Mouse (Mus musculus) hindbrain, embryonic 12.5 days (tissue): ENCODE measurements around the gene Mefv. TPM values are rescaled to one million over a fixed set of nuclear protein-coding genes. Genes with fewer than 3 reads are reported as not detected.

ENCODE experiments used
- ATAC-seq: fragments of 200-750 bp; cut with Nextera tagmentation; 2 replicates; pipeline ENCODE4 v1.8.0; 2017; ENCODE audit warnings: moderate TSS enrichment; ENCODE audit not compliant: low FRiP score
- H3K27ac ChIP-seq: fragments of 300-500 bp; sonication (generic); 2 replicates; pipeline ENCODE4 v1.5.1; 2016; ENCODE audit warnings: mild to moderate bottlenecking
- H3K27me3 ChIP-seq: fragments of 300-500 bp; sonication (generic); 2 replicates; pipeline ENCODE4 v1.6.1; 2016; ENCODE audit warnings: mild to moderate bottlenecking
- H3K36me3 ChIP-seq: fragments of 300-500 bp; sonication (generic); 2 replicates; pipeline ENCODE4 v1.6.1; 2016; ENCODE audit warnings: mild to moderate bottlenecking
- H3K4me1 ChIP-seq: fragments of 300-500 bp; sonication (generic); 2 replicates; pipeline ENCODE4 v1.6.1; 2016
- H3K4me2 ChIP-seq: fragments of 300-500 bp; sonication (generic); replicated peaks from 2 replicates; pipeline ENCODE4 v1.6.1; 2016; ENCODE audit warnings: mild to moderate bottlenecking
- H3K4me3 ChIP-seq: fragments of 300-500 bp; sonication (generic); 2 replicates; pipeline ENCODE4 v1.5.1; 2016; ENCODE audit warnings: mild to moderate bottlenecking
- H3K9ac ChIP-seq: fragments of 300-500 bp; sonication (generic); 2 replicates; pipeline ENCODE4 v1.6.1; 2016; ENCODE audit warnings: mild to moderate bottlenecking, moderate library complexity
- H3K9me3 ChIP-seq: fragments of 300-500 bp; sonication (generic); replicated peaks from 2 replicates; pipeline ENCODE4 v1.6.1; 2016; ENCODE audit warnings: mild to moderate bottlenecking
- WGBS: fragments of 180-500 bp; shearing (Covaris S2); methylation state at CpG from one replicate; pipeline ENCODE4 v1.1.7; 2016; 5-methylcytosine and 5-hydroxymethylcytosine counted together
- polyA plus RNA-seq: library from polyadenylated mRNA; unstranded; fragments of >200 nt; fragmentation: Nextera tagmentation; extraction: Ambion mirVana; gene quantifications from 2 replicates; pipeline ENCODE4 v1.2.1, GENCODE M21; 2016

The Mefv gene
- polyA plus RNA-seq = not detected in 2 replicates

DNA sequence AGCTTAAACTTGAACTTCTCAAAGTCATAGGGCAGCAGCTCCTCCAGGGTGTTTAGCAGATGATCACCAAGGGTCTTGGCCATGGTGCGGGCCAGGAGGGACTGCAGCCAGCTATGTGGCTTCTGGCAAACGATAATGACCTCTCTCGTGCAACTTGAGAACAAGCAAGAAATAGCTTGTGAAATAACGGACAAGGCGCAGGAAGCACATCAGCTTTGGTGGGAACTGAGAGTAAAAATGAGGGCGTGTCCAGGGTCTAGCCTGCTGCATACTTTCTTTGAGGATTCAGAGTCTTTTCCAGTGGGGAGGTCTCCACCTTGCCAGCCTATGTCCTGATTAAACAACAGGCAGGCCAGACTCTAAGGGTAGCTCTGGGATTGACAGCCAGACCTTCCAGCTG is at the start of gene Mefv:
Mefv (minus strand) TSS at position 118 of the 400 bp plus-strand sequence.
- ATAC-seq = no peak
- Histone ChIP-seq H3K9ac (no peak within 1 kb of the TSS), H3K4me3 (no peak within 1 kb of the TSS), H3K27ac (no peak within 1 kb of the TSS), H3K27me3 (no peaks in the 10 kb centered on the region), H3K4me2 (no peak within 1 kb of the TSS), H3K4me1 (no peaks in the 10 kb centered on the region), H3K9me3 (no peaks in the 10 kb centered on the region), H3K36me3 (no peaks in the 10 kb centered on the region)
- 89% methylated on average over 6 of the region's 6 CpGs for WGBS

DNA sequence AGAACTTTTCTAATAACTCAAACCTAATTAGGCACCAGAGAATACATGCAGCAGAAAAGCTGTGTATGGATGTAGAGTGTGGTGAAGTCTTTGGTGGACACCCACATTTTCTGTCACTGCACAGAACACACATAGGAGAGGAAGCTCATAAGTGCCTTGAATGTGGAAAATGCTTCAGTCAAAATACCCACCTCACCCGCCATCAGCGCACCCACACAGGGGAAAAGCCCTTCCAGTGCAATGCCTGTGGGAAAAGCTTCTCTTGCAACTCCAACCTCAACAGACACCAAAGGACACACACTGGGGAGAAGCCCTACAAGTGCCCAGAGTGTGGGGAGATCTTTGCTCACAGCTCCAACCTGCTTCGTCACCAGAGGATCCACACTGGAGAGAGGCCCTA is 31.1 kb upstream of the Mefv start:
- no peak overlapping the region for H3K9ac ChIP-seq
- no peak overlapping the region for H3K4me2 ChIP-seq
- peaks cover 68% of the 10 kb centered on the region for H3K36me3 ChIP-seq
- ATAC-seq = no peak
- no peaks in the 10 kb centered on the region for H3K27me3 ChIP-seq
- peaks cover 16% of the 10 kb centered on the region for H3K4me1 ChIP-seq
- H3K9me3 ChIP-seq = peaks cover 23% of the 10 kb centered on the region
- 100% methylated on average over 3 of the region's 3 CpGs for WGBS
- no peak overlapping the region for H3K4me3 ChIP-seq
- H3K27ac ChIP-seq = no peak overlapping the region

DNA sequence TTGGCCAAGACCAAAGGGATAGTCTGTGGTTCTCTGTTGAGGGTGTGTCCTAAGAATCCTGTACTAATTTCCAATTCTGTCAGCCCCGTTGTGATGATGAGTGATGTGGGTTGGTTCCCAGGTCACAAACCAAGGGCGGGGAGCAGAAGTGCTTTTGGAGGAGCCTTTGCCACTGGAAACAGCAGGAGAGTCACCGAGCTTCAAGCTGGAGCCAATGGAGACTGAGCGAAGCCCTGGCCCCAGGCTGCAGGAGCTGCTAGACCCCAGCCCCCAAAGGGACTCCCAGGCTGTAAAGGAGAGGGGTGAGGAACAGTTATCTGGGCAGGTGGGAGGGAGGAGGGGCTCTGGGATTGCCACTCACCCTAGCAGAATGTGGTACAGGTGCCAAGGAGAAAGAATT is 27.8 kb upstream of the Mefv start:
- peak overlapping the region; percentile 87 for H3K9ac ChIP-seq
- H3K4me3 ChIP-seq = peak overlapping the region; percentile 85
- H3K4me1 ChIP-seq = peaks cover 16% of the 10 kb centered on the region
- H3K36me3 ChIP-seq = peaks cover 46% of the 10 kb centered on the region
- 89% methylated on average over 4 of the region's 4 CpGs for WGBS
- no peak for ATAC-seq
- no peak overlapping the region for H3K27ac ChIP-seq
- H3K9me3 ChIP-seq = peaks cover 23% of the 10 kb centered on the region
- peak overlapping the region; percentile 79 for H3K4me2 ChIP-seq
- no peaks in the 10 kb centered on the region for H3K27me3 ChIP-seq

DNA sequence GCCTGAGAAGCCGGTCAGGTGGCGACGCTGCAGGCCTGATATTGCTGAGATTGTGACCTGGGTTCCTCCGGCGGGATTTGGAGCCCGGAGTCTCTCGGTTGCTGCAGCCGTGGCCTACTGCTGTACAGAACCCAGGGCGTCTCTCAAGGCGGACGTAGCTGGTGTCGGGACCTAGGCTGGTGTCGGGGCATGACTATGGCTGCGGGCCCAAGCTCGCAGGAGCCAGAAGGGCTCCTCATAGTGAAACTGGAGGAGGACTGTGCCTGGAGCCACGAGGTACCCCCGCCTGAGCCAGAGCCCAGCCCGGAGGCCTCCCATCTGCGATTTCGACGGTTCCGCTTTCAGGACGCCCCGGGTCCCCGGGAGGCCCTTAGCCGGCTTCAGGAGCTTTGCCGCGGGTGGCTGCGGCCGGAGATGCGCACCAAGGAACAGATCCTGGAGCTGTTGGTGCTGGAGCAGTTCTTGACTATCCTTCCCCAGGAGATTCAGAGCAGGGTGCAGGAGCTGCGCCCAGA is 26.3 kb upstream of the Mefv start:
- Histone ChIP-seq H3K4me3 (peak overlapping the region; percentile 85), H3K4me2 (peak overlapping the region; percentile 79), H3K27ac (peak overlapping the region; percentile 82), H3K36me3 (peaks cover 33% of the 10 kb centered on the region), H3K9me3 (peaks cover 14% of the 10 kb centered on the region), H3K27me3 (no peaks in the 10 kb centered on the region), H3K9ac (peak overlapping the region; percentile 87), H3K4me1 (peaks cover 16% of the 10 kb centered on the region)
- WGBS = under 1% methylated on average over 32 of the region's 32 CpGs
- ATAC-seq = peak; percentile 69

DNA sequence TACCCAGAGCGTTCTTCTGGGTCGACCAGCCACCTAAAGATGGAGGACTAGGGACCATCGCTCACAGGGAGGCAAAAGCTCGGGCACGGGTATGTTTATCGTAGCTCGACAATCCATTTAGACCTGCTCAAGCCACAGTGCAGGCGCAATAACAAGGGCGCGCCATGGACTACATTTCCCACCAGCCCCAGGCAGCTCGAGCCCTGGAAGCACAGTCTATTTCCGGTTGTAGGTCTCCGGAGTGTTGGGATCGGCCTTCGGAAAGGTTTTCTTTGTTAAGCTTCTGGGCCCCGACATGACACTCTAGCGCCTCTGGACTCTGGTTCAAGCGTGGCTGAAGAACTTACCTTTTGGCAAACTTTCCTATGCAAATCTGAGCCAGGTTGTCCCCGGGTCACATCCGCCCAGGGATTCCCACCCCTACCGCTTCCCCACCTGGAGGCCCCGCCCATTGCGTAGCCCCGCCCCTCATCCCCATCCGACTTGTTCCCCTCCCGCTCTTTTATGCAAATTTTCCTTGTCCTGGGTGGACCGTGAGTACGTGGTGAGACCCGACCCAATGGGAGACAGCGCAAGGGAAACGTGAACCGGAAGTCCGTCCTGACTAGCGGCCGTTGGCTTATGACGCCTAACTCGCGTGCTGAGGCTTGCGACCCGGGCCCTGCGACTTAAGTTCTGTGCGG is 25.7 kb upstream of the Mefv start, which contains the start of gene Zfp263:
Zfp263 (plus strand) TSS at position 591 of the 683 bp plus-strand sequence.
- peaks cover 16% of the 10 kb centered on the region for H3K4me1 ChIP-seq
- H3K36me3 ChIP-seq = peaks cover 27% of the 10 kb centered on the region
- H3K9ac ChIP-seq = peak within 1 kb of the TSS; percentile 87
- H3K27me3 ChIP-seq = no peaks in the 10 kb centered on the region
- under 1% methylated on average over 42 of the region's 42 CpGs for WGBS
- ATAC-seq = peak; percentile 98
- H3K9me3 ChIP-seq = peaks cover 8% of the 10 kb centered on the region
- peak within 1 kb of the TSS; percentile 85 for H3K4me3 ChIP-seq
- peak within 1 kb of the TSS; percentile 82 for H3K27ac ChIP-seq
- H3K4me2 ChIP-seq = peak within 1 kb of the TSS; percentile 79

DNA sequence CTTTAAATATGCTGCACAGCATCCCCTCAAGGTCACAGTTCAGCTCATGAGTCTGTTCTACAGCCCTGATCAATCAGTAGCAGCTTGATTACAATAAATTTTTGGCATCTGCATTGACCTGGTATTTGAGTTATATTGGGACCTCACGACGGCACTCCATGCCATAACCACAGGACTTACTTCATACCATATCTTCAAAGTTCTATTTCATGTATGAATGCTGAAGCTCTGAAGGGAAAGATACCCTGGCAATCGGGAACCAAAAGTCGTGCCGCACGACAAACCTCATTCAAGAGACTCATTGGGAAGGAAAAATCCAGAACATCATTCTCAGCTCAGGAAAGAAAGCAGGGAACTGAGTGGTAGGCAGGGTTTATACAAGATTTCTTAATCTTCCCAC is 24.6 kb upstream of the Mefv start:
- no peak overlapping the region for H3K27ac ChIP-seq
- H3K4me1 ChIP-seq = peaks cover 16% of the 10 kb centered on the region
- H3K4me3 ChIP-seq = no peak overlapping the region
- no peak for ATAC-seq
- H3K36me3 ChIP-seq = peaks cover 17% of the 10 kb centered on the region
- WGBS = 92% methylated on average over 6 of the region's 6 CpGs
- H3K27me3 ChIP-seq = no peaks in the 10 kb centered on the region
- H3K4me2 ChIP-seq = 0 out of 2 replicates have a peak overlapping the region, but pooled peaks have one; percentile 79
- no peak overlapping the region for H3K9ac ChIP-seq
- H3K9me3 ChIP-seq = no peaks in the 10 kb centered on the region

DNA sequence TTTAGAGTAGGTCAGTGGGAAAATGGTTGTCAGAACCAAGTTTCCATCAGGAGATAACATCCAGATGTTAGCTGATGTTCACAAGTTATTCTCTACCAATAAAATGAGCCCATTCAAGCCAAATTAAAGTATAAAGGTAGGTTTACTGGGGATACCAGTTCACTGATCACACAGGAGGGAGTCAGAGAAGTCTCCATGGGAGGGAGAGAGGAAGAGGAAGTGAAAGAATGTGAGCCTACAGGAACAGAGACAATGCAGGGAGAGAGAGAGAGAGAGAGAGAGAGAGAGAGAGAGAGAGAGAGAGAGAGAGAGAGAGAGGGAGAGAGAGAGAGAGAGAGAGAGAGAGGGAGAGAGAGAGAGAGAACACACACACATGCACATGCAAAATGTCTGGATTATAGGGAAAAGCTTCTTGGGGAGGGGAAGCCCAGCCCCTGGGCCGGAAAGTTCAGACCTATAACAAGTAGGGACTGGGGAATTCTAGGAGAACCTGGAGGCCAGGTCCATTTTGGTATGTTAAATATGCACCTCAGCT is 15.4 kb upstream of the Mefv start:
- no peak overlapping the region for H3K9ac ChIP-seq
- 87% methylated on average over 1 of the region's 1 CpGs for WGBS

DNA sequence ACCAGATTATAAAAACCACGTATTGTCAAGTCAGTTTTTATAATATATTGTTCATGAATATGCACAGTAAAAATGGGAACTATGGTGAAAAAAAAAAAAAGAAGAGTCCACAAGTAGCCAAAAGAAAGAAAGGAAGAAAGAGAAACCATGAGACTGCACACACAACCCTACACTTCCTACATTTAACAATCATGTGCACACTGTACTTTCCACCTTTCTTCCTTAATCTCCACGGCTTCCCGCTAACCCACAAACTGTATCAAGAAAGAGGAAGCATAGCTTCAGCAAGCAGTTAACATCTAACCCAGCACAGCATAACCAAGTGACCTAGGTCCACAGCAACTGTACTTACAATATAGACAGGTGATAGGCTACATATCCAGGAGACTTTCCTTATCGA is 14.7 kb upstream of the Mefv start:
- Histone ChIP-seq H3K27me3 (no peaks in the 10 kb centered on the region), H3K4me2 (no peak overlapping the region), H3K9ac (no peak overlapping the region), H3K9me3 (no peaks in the 10 kb centered on the region), H3K36me3 (no peaks in the 10 kb centered on the region), H3K4me1 (no peaks in the 10 kb centered on the region), H3K4me3 (no peak overlapping the region), H3K27ac (no peak overlapping the region)
- ATAC-seq = no peak
- 96% methylated on average over 4 of the region's 4 CpGs for WGBS

More for the DNA sequence above, 15.4 kb upstream of the Mefv start:
- H3K4me2 ChIP-seq = no peak overlapping the region
- H3K4me3 ChIP-seq = no peak overlapping the region
- no peaks in the 10 kb centered on the region for H3K36me3 ChIP-seq
- ATAC-seq = no peak
- H3K27ac ChIP-seq = no peak overlapping the region
- H3K27me3 ChIP-seq = no peaks in the 10 kb centered on the region
- H3K9me3 ChIP-seq = no peaks in the 10 kb centered on the region
- H3K4me1 ChIP-seq = no peaks in the 10 kb centered on the region

DNA sequence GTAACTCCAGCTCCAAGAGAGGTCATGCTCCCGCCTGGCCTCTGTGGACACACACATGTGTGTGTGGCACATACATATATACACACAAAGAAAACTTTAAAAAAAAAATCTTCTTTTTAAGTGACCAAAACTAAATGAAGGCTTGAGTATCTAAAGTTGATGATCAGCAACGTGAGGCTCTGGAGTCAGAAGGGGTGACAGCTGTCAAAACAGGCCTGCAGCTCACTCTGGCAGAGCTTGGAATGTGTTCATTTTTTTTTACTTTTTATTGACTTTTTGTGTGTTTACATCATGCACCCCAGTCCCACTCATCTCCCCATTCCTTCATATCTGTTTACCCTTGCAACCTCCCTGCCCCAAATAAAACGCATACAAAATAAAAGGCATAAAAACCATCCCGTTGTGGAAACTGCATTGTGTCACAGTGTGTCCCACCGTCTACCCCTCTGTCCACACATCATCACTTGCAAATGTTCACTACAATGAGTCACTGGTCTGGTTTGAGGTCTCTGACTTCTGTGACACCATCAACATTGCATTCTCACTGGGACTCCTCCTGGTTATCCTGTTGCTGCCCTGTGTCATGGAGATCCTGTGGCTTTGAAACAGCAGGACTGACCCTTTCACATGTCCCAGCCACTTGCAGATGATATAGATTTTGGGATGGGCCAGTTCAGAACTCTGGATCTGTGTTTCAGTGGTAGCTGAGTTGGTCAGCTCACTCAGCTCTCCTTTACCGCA is 10.3 kb upstream of the Mefv start:
- Histone ChIP-seq H3K9ac (no peak overlapping the region), H3K4me2 (no peak overlapping the region), H3K4me3 (no peak overlapping the region), H3K27ac (no peak overlapping the region), H3K36me3 (no peaks in the 10 kb centered on the region), H3K4me1 (no peaks in the 10 kb centered on the region), H3K27me3 (no peaks in the 10 kb centered on the region), H3K9me3 (no peaks in the 10 kb centered on the region)
- ATAC-seq = no peak
- 83% methylated on average over 6 of the region's 6 CpGs for WGBS

DNA sequence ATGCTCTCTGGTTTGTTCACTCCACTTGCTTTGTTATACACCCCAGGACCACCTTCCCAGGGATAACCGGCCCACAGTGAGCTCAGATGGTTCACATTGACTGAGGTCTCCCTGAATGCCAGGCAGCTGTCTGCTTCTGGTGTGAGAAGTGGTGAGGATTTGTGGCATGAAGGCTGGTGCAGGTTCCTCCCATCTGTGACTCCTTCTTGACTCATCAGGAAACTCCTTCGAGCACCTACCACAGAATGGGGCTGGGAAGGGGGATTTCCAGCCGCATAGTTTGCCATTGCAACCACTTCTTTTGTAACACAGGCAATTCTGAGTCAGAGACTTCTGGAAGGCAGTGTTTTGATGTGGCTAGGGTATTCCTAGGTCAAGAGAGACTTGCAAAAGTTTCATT is 5.3 kb upstream of the Mefv start:
- H3K4me3 ChIP-seq = no peak overlapping the region
- WGBS = 79% methylated on average over 3 of the region's 3 CpGs
- H3K27me3 ChIP-seq = no peaks in the 10 kb centered on the region
- no peak overlapping the region for H3K4me2 ChIP-seq
- no peaks in the 10 kb centered on the region for H3K4me1 ChIP-seq
- H3K36me3 ChIP-seq = no peaks in the 10 kb centered on the region
- no peak overlapping the region for H3K9ac ChIP-seq
- no peak for ATAC-seq
- no peak overlapping the region for H3K27ac ChIP-seq
- no peaks in the 10 kb centered on the region for H3K9me3 ChIP-seq

DNA sequence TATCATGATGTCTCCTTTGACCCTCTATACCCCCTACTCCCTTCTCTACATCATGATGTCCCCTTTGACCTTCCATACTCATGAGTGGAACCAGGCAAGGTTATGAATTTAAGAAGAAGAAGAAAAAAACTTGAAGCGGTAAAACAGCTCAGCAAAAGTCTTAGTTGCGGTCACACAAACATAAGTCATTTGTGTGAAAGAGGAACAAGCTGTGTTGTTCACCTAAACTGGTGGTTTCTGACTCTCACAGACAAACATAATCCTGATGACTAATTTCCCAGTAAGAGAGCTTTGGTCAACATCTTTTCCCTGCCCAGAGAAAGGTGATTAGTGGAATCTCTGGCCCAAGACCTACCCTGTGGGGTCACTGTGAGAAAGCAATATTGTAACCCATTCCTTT is 3.2 kb downstream of the Mefv start:
- no peak overlapping the region for H3K9ac ChIP-seq
- no peaks in the 10 kb centered on the region for H3K4me1 ChIP-seq
- H3K4me3 ChIP-seq = no peak overlapping the region
- no peak for ATAC-seq
- peaks cover 3% of the 10 kb centered on the region for H3K9me3 ChIP-seq
- H3K27ac ChIP-seq = no peak overlapping the region
- H3K27me3 ChIP-seq = no peaks in the 10 kb centered on the region
- H3K4me2 ChIP-seq = no peak overlapping the region
- H3K36me3 ChIP-seq = no peaks in the 10 kb centered on the region
- 92% methylated on average over 2 of the region's 2 CpGs for WGBS

DNA sequence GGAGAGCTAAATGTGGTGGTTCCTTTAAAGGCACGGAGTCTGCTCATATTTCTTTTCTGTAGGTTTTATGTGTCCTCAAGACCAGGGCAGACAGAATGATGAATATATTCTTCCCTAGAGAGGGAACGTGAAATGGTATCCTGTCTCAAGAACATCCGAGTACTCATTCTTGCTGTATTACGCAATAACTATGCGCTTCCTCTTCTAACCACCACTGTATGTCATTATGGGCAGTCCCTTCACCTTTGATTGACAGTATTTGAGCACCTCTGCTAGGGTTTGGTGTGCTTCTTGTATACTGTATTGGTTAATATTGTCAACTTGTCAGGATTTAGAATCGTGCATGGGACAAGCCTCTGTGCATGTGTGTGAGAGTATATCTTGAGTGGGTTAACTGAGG is 11.2 kb downstream of the Mefv start:
- peaks cover 6% of the 10 kb centered on the region for H3K9me3 ChIP-seq
- H3K4me2 ChIP-seq = no peak overlapping the region
- no peak overlapping the region for H3K9ac ChIP-seq
- no peak for ATAC-seq
- 86% methylated on average over 6 of the region's 6 CpGs for WGBS
- no peaks in the 10 kb centered on the region for H3K4me1 ChIP-seq
- H3K27ac ChIP-seq = no peak overlapping the region
- no peak overlapping the region for H3K4me3 ChIP-seq
- H3K36me3 ChIP-seq = no peaks in the 10 kb centered on the region
- no peaks in the 10 kb centered on the region for H3K27me3 ChIP-seq
